Comparison of ENCODE assay signal across 8 mouse cellular contexts in the genomic region with DNA sequence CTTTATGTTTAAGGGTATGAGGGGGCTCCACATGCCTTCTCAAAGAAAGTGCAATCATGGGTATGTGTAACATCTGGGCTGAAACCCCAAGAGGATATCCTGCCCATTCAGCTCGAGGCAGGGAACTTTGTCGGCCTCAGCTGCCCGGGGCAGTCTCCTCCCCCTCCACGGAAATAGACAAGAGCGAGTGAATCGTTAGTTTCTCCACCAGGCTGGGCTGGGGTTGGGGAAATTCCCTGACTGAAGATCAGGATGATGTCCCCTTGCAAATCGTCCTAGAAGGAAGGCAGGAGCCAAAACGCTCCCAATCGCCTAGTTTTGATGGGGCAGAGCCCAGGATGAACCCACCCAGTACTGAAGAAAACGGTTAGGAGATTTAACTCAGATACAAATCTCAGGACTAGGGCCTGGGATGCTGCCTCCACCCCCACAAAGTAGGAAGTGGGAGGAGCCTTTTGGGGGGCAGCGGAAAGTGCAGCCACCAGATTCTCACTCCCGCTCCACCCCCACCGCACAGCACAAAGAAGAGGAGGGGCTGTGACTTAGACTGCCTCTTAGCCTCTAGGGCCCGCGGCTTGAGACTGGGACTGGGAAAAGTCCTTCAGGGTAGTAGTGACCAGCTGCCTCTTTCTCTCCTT. TPM values are rescaled to one million over a fixed set of nuclear protein-coding genes. Genes with fewer than 3 reads are reported as not detected.
DNase-seq lines count a peak whose midpoint lies in the region; ATAC-seq and TF ChIP-seq lines count a peak whose summit lies in the region.

No protein-coding gene starts in this region.

- no peak for ATAC-seq in embryonic facial prominence, embryonic 12.5 days (ENCODE audit: insufficient number of reproducible peaks, insufficient read depth, low FRiP score, low TSS enrichment)
- ATAC-seq in heart, embryonic 14.5 days (ENCODE audit: insufficient number of reproducible peaks, insufficient read depth, low FRiP score, low read depth) = no peak
- ATAC-seq in kidney, postnatal 0 days (replicated peaks; ENCODE audit: low FRiP score, low read depth) = no peak

- peaks cover 50% of the 10 kb centered on the region for H3K79me2 ChIP-seq in macrophage (ENCODE audit: inconsistent target)

- no peaks in the 10 kb centered on the region for H3K9me3 ChIP-seq in embryonic facial prominence, embryonic 12.5 days
- no peaks in the 10 kb centered on the region for H3K9me3 ChIP-seq in heart, embryonic 14.5 days (ENCODE audit: control insufficient read depth, low read length)
- no peaks in the 10 kb centered on the region for H3K9me3 ChIP-seq in kidney, postnatal 0 days (replicated peaks; ENCODE audit: low read length)

- DNase-seq in 416B (ENCODE audit: low read depth) = peak; percentile 95
- peak; percentile 95 for DNase-seq in R1 (ENCODE audit: low read depth, low spot score)
- DNase-seq in kidney, postnatal 0 days (ENCODE audit: low spot score) = peak; percentile 95
- peak; percentile 50 to 54 for DNase-seq in spleen, postnatal 14 days (ENCODE audit: low spot score in 2 of 2)
- no peak for DNase-seq in layer of hippocampus, postnatal 25 days (ENCODE audit: extremely low spot score in 1 of 2, low spot score in 1 of 2)

- H3K4me2 ChIP-seq in embryonic facial prominence, embryonic 12.5 days (replicated peaks) = peak overlapping the region; percentile 36
- peak overlapping the region; percentile 56 for H3K4me2 ChIP-seq in heart, embryonic 14.5 days (ENCODE audit: low read length)
- H3K4me2 ChIP-seq in kidney, postnatal 0 days (ENCODE audit: low read length) = peak overlapping the region; percentile 45

- H3K9ac ChIP-seq in embryonic facial prominence, embryonic 12.5 days = peak overlapping the region; percentile 47
- H3K9ac ChIP-seq in heart, embryonic 14.5 days (ENCODE audit: low read length) = peak overlapping the region; percentile 51
- 0 out of 2 replicates have a peak overlapping the region, but pooled peaks have one; percentile 31 for H3K9ac ChIP-seq in kidney, postnatal 0 days (ENCODE audit: low read depth, low read length)

- no peaks in the 10 kb centered on the region for H3K36me3 ChIP-seq in embryonic facial prominence, embryonic 12.5 days
- no peaks in the 10 kb centered on the region for H3K36me3 ChIP-seq in heart, embryonic 14.5 days (ENCODE audit: control insufficient read depth, insufficient read depth, low read length)
- no peaks in the 10 kb centered on the region for H3K36me3 ChIP-seq in kidney, postnatal 0 days (ENCODE audit: insufficient read depth, low read length)
- H3K36me3 ChIP-seq in macrophage (ENCODE audit: inconsistent target) = no peaks in the 10 kb centered on the region

- 1% methylated on average over 15 of the region's 15 CpGs for WGBS in embryonic facial prominence, embryonic 12.5 days
- WGBS in heart, embryonic 14.5 days = 5% methylated on average over 15 of the region's 15 CpGs
- 3% methylated on average over 15 of the region's 15 CpGs for WGBS in kidney, postnatal 0 days
- WGBS in macrophage (ENCODE audit: missing documents) = 2% methylated on average over 15 of the region's 15 CpGs

- H3K27ac ChIP-seq in embryonic facial prominence, embryonic 12.5 days = peak overlapping the region; percentile 96
- H3K27ac ChIP-seq in heart, embryonic 14.5 days (replicated peaks in 1 of 2; ENCODE audit: control insufficient read depth in 1 of 2, insufficient read depth in 1 of 2, low read depth in 2 of 2, low read length in 2 of 2) = peak overlapping the region; percentile 85 to 93
- peak overlapping the region; percentile 95 for H3K27ac ChIP-seq in kidney, postnatal 0 days
- peak overlapping the region; percentile 99 for H3K27ac ChIP-seq in macrophage

- H3K27me3 ChIP-seq in embryonic facial prominence, embryonic 12.5 days = no peaks in the 10 kb centered on the region
- no peaks in the 10 kb centered on the region for H3K27me3 ChIP-seq in heart, embryonic 14.5 days (ENCODE audit: control insufficient read depth, insufficient read depth, low read length)
- no peaks in the 10 kb centered on the region for H3K27me3 ChIP-seq in kidney, postnatal 0 days (ENCODE audit: insufficient read depth, low read length)

- peak; percentile 19; the same call in 1 of the 2 replicates for TF ChIP-seq CTCF in kidney, postnatal 0 days (IDR thresholded peaks at IDR 0.05; ENCODE audit: low read depth)

- peak overlapping the region; percentile 9; the same call in 1 of the 2 replicates for H3K4me3 ChIP-seq in embryonic facial prominence, embryonic 12.5 days
- H3K4me3 ChIP-seq in heart, embryonic 14.5 days (ENCODE audit: control insufficient read depth in 1 of 2, insufficient read depth in 1 of 2, low read depth in 1 of 2, low read length in 2 of 2) = peak overlapping the region; percentile 7 to 14
- H3K4me3 ChIP-seq in kidney, postnatal 0 days (replicated peaks; ENCODE audit: low read depth, low read length) = no peak overlapping the region; the same call in 1 of the 2 replicates
- no peak overlapping the region; the same call in 1 of the 2 replicates for H3K4me3 ChIP-seq in macrophage (ENCODE audit: inconsistent target)

- peaks cover 52% of the 10 kb centered on the region for H3K4me1 ChIP-seq in embryonic facial prominence, embryonic 12.5 days
- peaks cover 37 to 59% of the 10 kb centered on the region in 2 experiments for H3K4me1 ChIP-seq in heart, embryonic 14.5 days (ENCODE audit: control insufficient read depth in 2 of 2, insufficient read depth in 2 of 2, low read length in 2 of 2)
- H3K4me1 ChIP-seq in kidney, postnatal 0 days (replicated peaks; ENCODE audit: insufficient read depth, low read length) = peaks cover 40% of the 10 kb centered on the region

RNA-seq across cellular contexts. Expression of a gene that starts 2.5 kb away (rescaled TPM):
- 113 and 115 TPM in 2 replicates for polyA plus RNA-seq in embryonic facial prominence, embryonic 12.5 days (2016; fragmentation: Nextera tagmentation; extraction: Ambion mirVana)
- 17.8 and 30.5 TPM in 2 replicates for polyA plus RNA-seq in heart, embryonic 14.5 days (2014; fragmentation: Nextera tagmentation; extraction: Ambion mirVana)
- polyA plus RNA-seq in kidney, postnatal 0 days (2015; fragmentation: Nextera tagmentation; extraction: Ambion mirVana) = 115 and 121 TPM in 2 replicates
- 10 to 100 TPM; 34.4 to 67.3 (median 48.2) TPM for total RNA-seq in macrophage (2018; cell fraction: chromatin; rRNA removed)
- 100 to 1,000 TPM in 8 of 26 experiments, 10 to 100 TPM in 18; 77.1 to 117 (median 93.5) TPM for total RNA-seq in macrophage (2018; cell fraction: cytosol; rRNA removed)
- 10 to 100 TPM; 48.1 to 87.5 (median 60.6) TPM for total RNA-seq in macrophage (2018; cell fraction: nucleus; rRNA removed)
- polyA plus RNA-seq in macrophage (2018) = 93.4 to 103 TPM (median 95.6 TPM) in 3 replicates
- 10 to 100 TPM; 84.7 to 84.9 TPM for total RNA-seq in layer of hippocampus, postnatal 25 days (2021)

RNA-seq across cellular contexts. Expression of a gene that starts 3.5 kb away (rescaled TPM):
- 95.8 and 102 TPM in 2 replicates for polyA plus RNA-seq in embryonic facial prominence, embryonic 12.5 days (2016; fragmentation: Nextera tagmentation; extraction: Ambion mirVana)
- 41.8 and 46.8 TPM in 2 replicates for polyA plus RNA-seq in heart, embryonic 14.5 days (2014; fragmentation: Nextera tagmentation; extraction: Ambion mirVana)
- 22.4 and 27.3 TPM in 2 replicates for polyA plus RNA-seq in kidney, postnatal 0 days (2015; fragmentation: Nextera tagmentation; extraction: Ambion mirVana)
- total RNA-seq in macrophage (2018; cell fraction: chromatin; rRNA removed) = 100 to 1,000 TPM in 25 of 26 experiments, 10 to 100 TPM in 1; 97.4 to 591 (median 259) TPM
- 100 to 1,000 TPM; 123 to 196 (median 163) TPM for total RNA-seq in macrophage (2018; cell fraction: cytosol; rRNA removed)
- 100 to 1,000 TPM; 107 to 224 (median 158) TPM for total RNA-seq in macrophage (2018; cell fraction: nucleus; rRNA removed)
- polyA plus RNA-seq in macrophage (2018) = 105 to 157 TPM (median 139 TPM) in 3 replicates
- 100 to 1,000 TPM; 242 to 265 TPM for total RNA-seq in layer of hippocampus, postnatal 25 days (2021)

RNA-seq across cellular contexts. Expression of a gene that starts 27.0 kb away (rescaled TPM):
- 47.6 and 49.8 TPM in 2 replicates for polyA plus RNA-seq in embryonic facial prominence, embryonic 12.5 days (2016; fragmentation: Nextera tagmentation; extraction: Ambion mirVana)
- 3.8 and 4.8 TPM in 2 replicates for polyA plus RNA-seq in heart, embryonic 14.5 days (2014; fragmentation: Nextera tagmentation; extraction: Ambion mirVana)
- polyA plus RNA-seq in kidney, postnatal 0 days (2015; fragmentation: Nextera tagmentation; extraction: Ambion mirVana) = 7.9 and 8.1 TPM in 2 replicates
- 1 to 10 TPM in 1 of 26 experiments, not detected in 25; 5.2 TPM for total RNA-seq in macrophage (2018; cell fraction: chromatin; rRNA removed)
- not detected for total RNA-seq in macrophage (2018; cell fraction: cytosol; rRNA removed)
- total RNA-seq in macrophage (2018; cell fraction: nucleus; rRNA removed) = under 1 TPM in 1 of 26 experiments, not detected in 25; 0.72 TPM
- not detected in 3 replicates for polyA plus RNA-seq in macrophage (2018)
- 1 to 10 TPM; 1.2 to 1.5 TPM for total RNA-seq in layer of hippocampus, postnatal 25 days (2021)

RNA-seq across cellular contexts. Expression of a gene that starts 57.1 kb away (rescaled TPM):
- 298 and 302 TPM in 2 replicates for polyA plus RNA-seq in embryonic facial prominence, embryonic 12.5 days (2016; fragmentation: Nextera tagmentation; extraction: Ambion mirVana)
- 132 and 148 TPM in 2 replicates for polyA plus RNA-seq in heart, embryonic 14.5 days (2014; fragmentation: Nextera tagmentation; extraction: Ambion mirVana)
- 136 and 156 TPM in 2 replicates for polyA plus RNA-seq in kidney, postnatal 0 days (2015; fragmentation: Nextera tagmentation; extraction: Ambion mirVana)
- total RNA-seq in macrophage (2018; cell fraction: chromatin; rRNA removed) = 1,000 to 10,000 TPM in 11 of 26 experiments, 100 to 1,000 TPM in 15; 773 to 1,275 (median 979) TPM
- total RNA-seq in macrophage (2018; cell fraction: cytosol; rRNA removed) = 100 to 1,000 TPM in 24 of 26 experiments, 10 to 100 TPM in 2; 90.2 to 183 (median 118) TPM
- total RNA-seq in macrophage (2018; cell fraction: nucleus; rRNA removed) = 100 to 1,000 TPM; 424 to 709 (median 586) TPM
- 109 to 345 TPM (median 123 TPM) in 3 replicates for polyA plus RNA-seq in macrophage (2018)
- total RNA-seq in layer of hippocampus, postnatal 25 days (2021) = 100 to 1,000 TPM; 133 to 154 TPM

Comparison
In these comparisons a context has a peak if more than half of its experiments do, and no peak if none do; other contexts are left out.
1. DNase-seq: peak in 416B (single experiment), R1 (single experiment), kidney, postnatal 0 days (single experiment) and spleen, postnatal 14 days (2 of 2); none in layer of hippocampus, postnatal 25 days (0 of 2).
2. H3K4me3 ChIP-seq: peak in embryonic facial prominence, embryonic 12.5 days (single experiment) and heart, embryonic 14.5 days (2 of 2); none in kidney, postnatal 0 days (single experiment) and macrophage (single experiment).
3. Peak in every context shown above with its lines, with median percentiles within 50 percentile points of each other: H3K27ac ChIP-seq, H3K4me2 ChIP-seq and H3K9ac ChIP-seq.